Mouse (Mus musculus) spleen, adult 10 weeks (tissue): ENCODE measurements around the gene BC016579. TPM values are rescaled to one million over a fixed set of nuclear protein-coding genes. Genes with fewer than 3 reads are reported as not detected.

Source experiments
- polyA plus RNA-seq: library from polyadenylated mRNA; stranded (reverse); fragments of 350-450 nt; fragmentation: Illumina TruSeq; extraction: RNeasy Lipid Tissue Mini Kit (QIAGEN cat#74804); gene quantifications from one replicate; pipeline ENCODE4 v1.2.3, GENCODE M21; 2015; ENCODE audit warnings: low replicate concordance; ENCODE audit not compliant: insufficient read depth

The BC016579 gene
- 0.14 TPM for polyA plus RNA-seq

GRCm38 (mm10) chr16:45653934-45654332, at the start of gene BC016579:
BC016579 (minus strand) TSS chr16:45654068.

GRCm38 (mm10) chr16:45693558-45693957, 39.7 kb upstream of the BC016579 start, which contains the start of gene Tmprss7:
Tmprss7 (minus strand) TSS chr16:45693658.

GRCm38 (mm10) chr16:45610267-45610666, 43.6 kb downstream of the BC016579 start, which contains the start of gene Gcsam:
Gcsam (plus strand) TSS chr16:45610380.

Other genes starting within 250 kb of the BC016579 start
- 146 TPM for gene Cd200, start 245.0 kb downstream of the BC016579 start, polyA plus RNA-seq
- gene Gm609, start 161.1 kb downstream of the BC016579 start, polyA plus RNA-seq: not detected
- gene Gm17783, start 122.0 kb downstream of the BC016579 start, polyA plus RNA-seq: not detected
- gene Slc9c1, start 118.8 kb downstream of the BC016579 start, polyA plus RNA-seq: not detected
- 18.6 TPM for gene Gcsam, start 43.7 kb downstream of the BC016579 start, polyA plus RNA-seq
- gene Tmprss7, start 39.6 kb upstream of the BC016579 start, polyA plus RNA-seq: not detected
- gene Tagln3, start 70.5 kb upstream of the BC016579 start, polyA plus RNA-seq: 0.58 TPM
- gene Abhd10, start 88.9 kb upstream of the BC016579 start, polyA plus RNA-seq: 14.8 TPM